Mouse (Mus musculus) urinary bladder, postnatal 4 days (tissue): ENCODE data around the gene Cpped1.

Source experiments
- DNase-seq, 2 experiments: peaks; one replicate each; pipeline ENCODE4 v3.0.0; 2021 to 2022; ENCODE audit warnings: low spot score in 2 of 2

Gene Cpped1

GRCm38 (mm10) chr16:11772318-11772717 lies 136.9 kb downstream of the Cpped1 start:
- no peak for DNase-seq

GRCm38 (mm10) chr16:11757951-11758350 lies 151.3 kb downstream of the Cpped1 start:
- DNase-seq, result no peak

- peak in 1 of 2 experiments; percentile 57 for DNase-seq
Measured at GRCm38 (mm10) chr16:11757471-11757870, 151.8 kb downstream of the Cpped1 start.

GRCm38 (mm10) chr16:11756598-11757245 lies 152.5 kb downstream of the Cpped1 start:
- DNase-seq, result peak in 1 of 2 experiments; percentile 38

GRCm38 (mm10) chr16:11755281-11756066 lies 153.8 kb downstream of the Cpped1 start:
- DNase-seq, result peak in 1 of 2 experiments; percentile 57

GRCm38 (mm10) chr16:11754136-11754535 lies 155.1 kb downstream of the Cpped1 start:
- peak in 1 of 2 experiments; percentile 32 for DNase-seq
